Mouse (Mus musculus): Measurements from ENCODE around the gene Olfr243. TPM values are rescaled to one million over a fixed set of nuclear protein-coding genes. Genes with fewer than 3 reads are reported as not detected.

The Olfr243 gene
- polyA plus RNA-seq, 1 experiment from 2014 or later, result not detected

Other genes with a start within 250 kb of the Olfr243 start
- not detected in 2 replicates for gene Olfr608, start 244.8 kb upstream of the Olfr243 start, polyA plus RNA-seq (2015; fragmentation: Nextera tagmentation; extraction: Ambion mirVana)
- gene Olfr609, start 216.6 kb upstream of the Olfr243 start, polyA plus RNA-seq (2015; fragmentation: Nextera tagmentation; extraction: Ambion mirVana), result not detected in 2 replicates
- gene Olfr610, start 202.5 kb upstream of the Olfr243 start, polyA plus RNA-seq (2015; fragmentation: Nextera tagmentation; extraction: Ambion mirVana), result not detected in 2 replicates
- gene Olfr611, start 193.8 kb upstream of the Olfr243 start, polyA plus RNA-seq (2015; fragmentation: Nextera tagmentation; extraction: Ambion mirVana), result not detected in 2 replicates
- not detected in 2 replicates for gene Olfr612, start 172.0 kb upstream of the Olfr243 start, polyA plus RNA-seq (2015; fragmentation: Nextera tagmentation; extraction: Ambion mirVana)
- gene Olfr613, start 166.6 kb upstream of the Olfr243 start, polyA plus RNA-seq (2015; fragmentation: Nextera tagmentation; extraction: Ambion mirVana), result not detected in 2 replicates
- not detected in 2 replicates for gene Olfr615, start 158.6 kb upstream of the Olfr243 start, polyA plus RNA-seq (2015; fragmentation: Nextera tagmentation; extraction: Ambion mirVana)
- gene Olfr616, start 145.5 kb upstream of the Olfr243 start, polyA plus RNA-seq (2015; fragmentation: Nextera tagmentation; extraction: Ambion mirVana), result not detected in 2 replicates
- gene Olfr617, start 141.6 kb upstream of the Olfr243 start, polyA plus RNA-seq (2015; fragmentation: Nextera tagmentation; extraction: Ambion mirVana), result not detected in 2 replicates
- gene Olfr618, start 124.6 kb upstream of the Olfr243 start, polyA plus RNA-seq (2015; fragmentation: Nextera tagmentation; extraction: Ambion mirVana), result not detected in 2 replicates
- gene Olfr619, start 114.1 kb upstream of the Olfr243 start, polyA plus RNA-seq (2015; fragmentation: Nextera tagmentation; extraction: Ambion mirVana), result not detected in 2 replicates
- not detected in 2 replicates for gene Olfr620, start 102.1 kb upstream of the Olfr243 start, polyA plus RNA-seq (2015; fragmentation: Nextera tagmentation; extraction: Ambion mirVana)
- gene Olfr622, start 72.0 kb upstream of the Olfr243 start, polyA plus RNA-seq (2015; fragmentation: Nextera tagmentation; extraction: Ambion mirVana), result not detected in 2 replicates
- gene Olfr623, start 51.0 kb upstream of the Olfr243 start, polyA plus RNA-seq (2015; fragmentation: Nextera tagmentation; extraction: Ambion mirVana), result not detected in 2 replicates
- gene Olfr624, start 43.5 kb upstream of the Olfr243 start, polyA plus RNA-seq (2015; fragmentation: Nextera tagmentation; extraction: Ambion mirVana), result 0.03 and 0.04 TPM in 2 replicates
- gene Olfr625-ps1, start 32.0 kb upstream of the Olfr243 start, polyA plus RNA-seq (2015; fragmentation: Nextera tagmentation; extraction: Ambion mirVana), result not detected in 2 replicates
- not detected in 2 replicates for gene Olfr628, start 15.7 kb downstream of the Olfr243 start, polyA plus RNA-seq (2015; fragmentation: Nextera tagmentation; extraction: Ambion mirVana)
- gene Olfr629, start 30.3 kb downstream of the Olfr243 start, polyA plus RNA-seq (2015; fragmentation: Nextera tagmentation; extraction: Ambion mirVana), result not detected in 2 replicates
- gene Olfr630, start 42.7 kb downstream of the Olfr243 start, polyA plus RNA-seq (2015; fragmentation: Nextera tagmentation; extraction: Ambion mirVana), result not detected in 2 replicates
- not detected in 2 replicates for gene Olfr69, start 56.9 kb downstream of the Olfr243 start, polyA plus RNA-seq (2015; fragmentation: Nextera tagmentation; extraction: Ambion mirVana)
- gene Olfr68, start 65.0 kb downstream of the Olfr243 start, polyA plus RNA-seq (2015; fragmentation: Nextera tagmentation; extraction: Ambion mirVana), result not detected in 2 replicates
- not detected in 2 replicates for gene Olfr67, start 77.2 kb downstream of the Olfr243 start, polyA plus RNA-seq (2015; fragmentation: Nextera tagmentation; extraction: Ambion mirVana)
- gene Hbb-bt, start 99.3 kb downstream of the Olfr243 start, polyA plus RNA-seq (2015; fragmentation: Nextera tagmentation; extraction: Ambion mirVana), result 3,099 and 5,430 TPM in 2 replicates
- 8,336 and 14,080 TPM in 2 replicates for gene Hbb-bs, start 113.4 kb downstream of the Olfr243 start, polyA plus RNA-seq (2015; fragmentation: Nextera tagmentation; extraction: Ambion mirVana)
- gene Hbb-bh2, start 125.8 kb downstream of the Olfr243 start, polyA plus RNA-seq (2015; fragmentation: Nextera tagmentation; extraction: Ambion mirVana), result not detected in 2 replicates
- 4.5 and 5.1 TPM in 2 replicates for gene Hbb-bh1, start 128.5 kb downstream of the Olfr243 start, polyA plus RNA-seq (2015; fragmentation: Nextera tagmentation; extraction: Ambion mirVana)
- 247 and 357 TPM in 2 replicates for gene Hbb-y, start 138.5 kb downstream of the Olfr243 start, polyA plus RNA-seq (2015; fragmentation: Nextera tagmentation; extraction: Ambion mirVana)
- not detected in 2 replicates for gene Olfr66, start 171.6 kb downstream of the Olfr243 start, polyA plus RNA-seq (2015; fragmentation: Nextera tagmentation; extraction: Ambion mirVana)
- gene Olfr64, start 179.8 kb downstream of the Olfr243 start, polyA plus RNA-seq (2015; fragmentation: Nextera tagmentation; extraction: Ambion mirVana), result not detected in 2 replicates
- gene Olfr65, start 188.8 kb downstream of the Olfr243 start, polyA plus RNA-seq (2015; fragmentation: Nextera tagmentation; extraction: Ambion mirVana), result not detected in 2 replicates
- not detected in 2 replicates for gene Olfr631, start 214.2 kb downstream of the Olfr243 start, polyA plus RNA-seq (2015; fragmentation: Nextera tagmentation; extraction: Ambion mirVana)
- not detected in 2 replicates for gene Olfr632, start 219.7 kb downstream of the Olfr243 start, polyA plus RNA-seq (2015; fragmentation: Nextera tagmentation; extraction: Ambion mirVana)
- gene Olfr633, start 229.8 kb downstream of the Olfr243 start, polyA plus RNA-seq (2015; fragmentation: Nextera tagmentation; extraction: Ambion mirVana), result not detected in 2 replicates